Mouse (Mus musculus): ENCODE results near the gene Scn4a. TPM values are rescaled to one million over a fixed set of nuclear protein-coding genes. Genes with fewer than 3 reads are reported as not detected.
A peak's percentile ranks its signal among the peaks of the same experiment; 100 is the strongest.

The Scn4a gene
- total RNA-seq, 2 experiments from 2014 or later = not detected

DNA sequence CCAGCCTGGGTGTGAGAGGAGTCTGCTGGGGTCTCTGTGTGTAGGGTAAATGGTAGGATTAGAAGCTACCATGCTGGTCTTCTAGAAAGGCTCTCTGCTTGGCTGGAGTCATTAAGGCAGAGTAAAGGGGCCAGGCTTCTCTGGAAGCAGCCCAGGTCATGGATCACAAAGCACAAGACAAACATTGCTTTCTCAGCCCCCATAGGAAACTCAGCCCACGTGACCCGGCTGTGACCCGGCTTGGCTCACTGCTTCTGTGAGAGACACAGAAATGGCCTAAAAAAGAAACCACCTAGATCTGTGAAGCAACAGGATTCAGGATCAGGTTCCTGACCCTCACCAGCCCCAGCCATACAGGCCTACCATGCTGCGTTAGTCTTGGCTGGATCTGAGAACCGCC, 28.2 kb downstream of the Scn4a start:
- no peak overlapping the region for H3K27ac ChIP-seq

DNA sequence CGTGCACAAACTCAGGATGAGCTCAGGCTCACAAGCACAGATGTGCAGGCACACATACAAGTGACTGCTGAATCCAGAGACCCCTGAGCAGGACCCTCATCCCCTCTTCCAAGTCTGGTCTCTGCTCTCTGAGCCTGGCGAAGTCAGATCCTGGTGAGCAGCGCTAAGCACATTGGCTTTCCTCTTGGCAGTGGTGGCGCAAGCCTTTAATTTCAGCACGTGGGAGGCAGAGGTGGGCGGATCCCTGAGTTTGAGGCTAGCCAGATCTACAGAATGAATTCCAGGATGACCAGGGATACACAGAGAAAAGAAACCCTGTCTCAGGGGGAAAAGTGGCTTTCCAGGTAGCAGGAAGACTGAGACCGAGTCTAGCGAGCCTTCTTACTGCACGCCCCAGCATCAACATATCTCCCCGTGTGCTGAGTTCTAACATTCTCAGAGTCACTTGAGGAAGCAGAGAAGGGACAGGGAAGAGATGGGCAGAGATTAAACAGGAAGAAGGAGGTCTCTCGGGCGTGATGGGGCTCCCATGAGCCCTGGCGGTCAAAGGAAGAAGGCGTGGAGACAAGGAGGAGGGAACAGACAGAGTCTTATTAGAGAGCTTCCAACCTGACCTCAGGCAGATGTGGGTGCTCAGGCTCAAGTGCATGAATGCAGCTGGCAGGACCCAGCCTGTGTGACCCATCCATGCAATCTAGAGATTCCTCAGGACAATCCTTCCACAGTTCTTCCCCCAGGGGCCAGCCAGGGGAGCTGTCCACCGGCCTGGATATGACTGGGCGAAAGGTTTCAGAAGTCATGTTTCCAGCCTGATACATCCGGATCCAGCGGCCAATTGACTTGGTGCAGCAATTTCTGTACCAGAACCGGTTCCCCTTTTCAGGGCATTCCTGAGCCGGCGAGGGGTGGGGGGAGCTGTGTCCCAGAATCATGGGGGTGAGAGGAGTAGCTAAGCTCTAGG, 34.4 kb downstream of the Scn4a start:
- no peak for TF ChIP-seq CTCF (conservative IDR thresholded peaks at IDR 0.05)
- Histone ChIP-seq H3K27ac (no peak overlapping the region), H3K4me3 (no peak overlapping the region)
- no peak for DNase-seq (ENCODE audit: low spot score in 2 of 2)

More for the DNA sequence above, 28.2 kb downstream of the Scn4a start:
- H3K4me3 ChIP-seq = no peak overlapping the region
- no peak for TF ChIP-seq CTCF (conservative IDR thresholded peaks at IDR 0.05)
- no peak for DNase-seq (ENCODE audit: low spot score in 2 of 2)

GRCm38 (mm10) chr11:106317801-106318200, 35.3 kb downstream of the Scn4a start:
- DNase-seq (ENCODE audit: low spot score in 2 of 2) = no peak
- TF ChIP-seq CTCF (conservative IDR thresholded peaks at IDR 0.05) = no peak
- no peak overlapping the region for H3K27ac ChIP-seq
- no peak overlapping the region for H3K4me3 ChIP-seq

DNA sequence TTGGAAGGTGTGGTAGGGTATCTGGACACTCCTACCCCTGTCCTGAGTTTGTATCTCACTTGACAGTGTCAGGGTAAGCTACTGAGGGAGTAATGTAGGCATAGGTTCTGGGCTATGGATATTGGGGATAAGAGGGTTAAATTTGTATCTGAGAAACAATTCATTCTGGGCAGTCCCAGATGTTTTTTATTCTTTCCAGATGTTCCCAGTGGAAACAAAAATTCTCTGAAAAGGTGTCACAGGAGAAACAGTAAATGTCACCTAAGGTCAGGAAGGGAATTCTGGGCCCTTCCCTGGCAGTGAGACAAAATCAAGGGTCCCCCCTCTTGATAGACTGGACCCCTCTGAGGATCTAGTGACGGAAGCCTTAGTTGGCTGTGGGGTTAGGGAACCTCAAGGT, 36.7 kb downstream of the Scn4a start:
- DNase-seq (ENCODE audit: low spot score in 2 of 2) = no peak
- Histone ChIP-seq H3K27ac (no peak overlapping the region), H3K4me3 (no peak overlapping the region)
- TF ChIP-seq CTCF (conservative IDR thresholded peaks at IDR 0.05) = no peak

DNA sequence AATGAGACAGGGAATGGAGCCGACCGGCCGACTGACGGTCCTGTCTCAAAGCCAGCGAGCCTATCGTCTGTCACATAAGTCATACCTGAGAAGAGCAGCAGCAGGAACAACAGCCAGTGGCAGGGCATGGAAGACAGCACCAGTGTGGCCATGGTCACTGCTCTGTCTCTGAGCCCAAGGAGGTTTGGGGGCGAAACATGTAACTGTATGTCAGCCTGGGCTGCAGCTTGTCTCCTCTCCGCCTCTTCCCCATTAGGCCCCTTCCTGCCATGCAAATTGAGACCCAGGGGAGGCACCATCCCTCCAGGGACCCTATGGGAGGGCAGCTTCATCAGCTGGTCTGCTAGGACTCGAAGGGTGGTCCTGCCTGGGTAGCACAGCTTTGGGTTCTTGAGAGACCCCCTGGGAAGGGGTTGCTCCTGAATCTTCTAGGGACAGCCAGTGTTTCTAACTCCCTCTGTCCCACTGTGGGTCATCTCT, 38.7 kb downstream of the Scn4a start, which contains the start of gene Cd79b:
Gene Cd79b, minus strand, starts transcription at position 430 of the 480 bp plus-strand sequence.
- H3K4me3 ChIP-seq = no peak within 1 kb of the TSS
- TF ChIP-seq CTCF (conservative IDR thresholded peaks at IDR 0.05) = no peak
- H3K27ac ChIP-seq = no peak within 1 kb of the TSS
- DNase-seq (ENCODE audit: low spot score in 2 of 2) = no peak

DNA sequence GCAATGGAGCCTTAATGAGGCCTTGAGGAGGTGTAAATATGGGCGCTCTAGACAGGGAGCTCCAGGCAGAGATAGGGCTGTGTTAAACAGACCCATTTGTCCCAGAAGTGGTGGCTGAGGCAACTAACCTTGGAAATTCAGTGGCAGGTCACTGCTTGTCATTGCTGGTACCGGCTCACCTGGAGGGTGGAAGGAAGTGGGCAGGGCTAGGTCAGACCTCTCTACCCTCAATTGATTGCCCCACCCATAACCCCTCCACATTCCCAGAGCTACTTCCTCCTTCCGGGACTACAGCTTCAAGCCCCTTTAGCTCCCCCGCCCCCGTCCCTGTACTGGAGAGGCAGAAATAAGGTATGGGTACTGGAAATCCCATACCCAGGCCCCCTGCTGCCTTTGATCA, 39.6 kb downstream of the Scn4a start:
- Histone ChIP-seq H3K27ac (no peak overlapping the region), H3K4me3 (no peak overlapping the region)
- DNase-seq (ENCODE audit: low spot score in 2 of 2) = no peak
- TF ChIP-seq CTCF (conservative IDR thresholded peaks at IDR 0.05) = no peak

DNA sequence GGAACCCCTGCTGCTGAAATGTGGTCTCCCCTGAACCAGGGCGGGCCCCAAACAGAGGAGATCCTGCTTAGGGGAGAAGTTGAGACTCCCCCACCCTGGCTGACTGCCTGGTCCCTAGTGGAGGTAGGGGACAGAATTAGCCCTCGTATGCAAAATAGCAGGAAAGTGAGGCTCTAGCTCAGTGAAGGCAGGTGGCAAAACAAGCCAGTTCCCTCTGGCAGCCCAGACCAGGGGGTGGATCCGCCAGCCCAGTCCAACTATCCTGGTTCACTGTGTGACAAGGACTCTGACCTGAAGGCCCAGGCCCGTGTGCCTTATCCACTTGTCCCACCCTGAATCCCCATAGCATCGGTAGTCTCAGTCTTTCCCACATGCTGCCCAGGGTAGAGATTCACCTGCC, 43.0 kb downstream of the Scn4a start:
- DNase-seq (ENCODE audit: low spot score in 2 of 2) = no peak
- Histone ChIP-seq H3K4me3 (no peak overlapping the region), H3K27ac (no peak overlapping the region)
- TF ChIP-seq CTCF (conservative IDR thresholded peaks at IDR 0.05) = no peak

DNA sequence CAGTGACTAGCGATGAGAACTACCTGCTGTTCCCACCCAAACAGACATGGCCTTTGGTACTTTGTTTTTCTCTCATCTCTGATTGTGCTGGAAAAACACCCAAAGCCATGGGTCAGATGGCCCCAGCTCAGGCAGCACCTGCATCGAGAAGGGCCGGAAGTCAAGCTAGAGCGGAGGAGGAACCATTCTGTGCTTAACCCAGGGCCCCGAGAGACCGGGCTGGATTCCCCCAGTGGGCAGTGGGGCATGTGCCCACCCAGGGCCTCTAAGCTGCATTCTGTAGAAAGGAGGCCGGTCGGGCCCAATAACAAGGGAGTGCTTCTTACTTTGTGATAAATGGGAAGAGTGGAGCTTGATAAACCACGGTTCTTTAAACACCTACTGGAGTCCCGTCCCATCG, 44.9 kb downstream of the Scn4a start:
- DNase-seq (ENCODE audit: low spot score in 2 of 2) = no peak
- Histone ChIP-seq H3K27ac (no peak overlapping the region), H3K4me3 (no peak overlapping the region)
- no peak for TF ChIP-seq CTCF (conservative IDR thresholded peaks at IDR 0.05)

GRCm38 (mm10) chr11:106307432-106307831, 45.7 kb downstream of the Scn4a start:
- Histone ChIP-seq H3K4me3 (no peak overlapping the region), H3K27ac (no peak overlapping the region)
- no peak for TF ChIP-seq CTCF (conservative IDR thresholded peaks at IDR 0.05)
- DNase-seq (ENCODE audit: low spot score in 2 of 2) = no peak

DNA sequence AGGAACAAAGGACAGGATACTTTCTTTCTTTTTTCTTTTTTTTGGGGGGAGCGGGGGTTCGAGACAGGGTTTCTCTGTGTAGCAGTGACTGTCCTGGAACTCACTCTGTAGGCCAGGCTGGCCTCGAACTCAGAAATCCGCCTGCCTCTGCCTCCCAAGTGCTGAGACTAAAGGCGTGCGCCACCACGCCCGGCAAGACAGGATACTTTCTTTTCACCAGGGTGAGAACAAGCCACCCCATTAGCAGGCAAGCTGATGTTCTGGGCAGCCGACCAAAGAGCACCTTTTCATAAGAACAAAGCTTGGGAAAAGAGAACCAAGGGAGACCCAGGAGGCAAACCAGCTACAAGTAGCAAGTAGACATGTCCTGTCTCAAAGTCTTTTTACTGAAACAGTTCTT, 46.3 kb downstream of the Scn4a start:
- TF ChIP-seq CTCF (conservative IDR thresholded peaks at IDR 0.05) = no peak
- DNase-seq (ENCODE audit: low spot score in 2 of 2) = no peak
- Histone ChIP-seq H3K27ac (no peak overlapping the region), H3K4me3 (no peak overlapping the region)

GRCm38 (mm10) chr11:106306065-106306385, 47.1 kb downstream of the Scn4a start:
- H3K27ac ChIP-seq = no peak overlapping the region

DNA sequence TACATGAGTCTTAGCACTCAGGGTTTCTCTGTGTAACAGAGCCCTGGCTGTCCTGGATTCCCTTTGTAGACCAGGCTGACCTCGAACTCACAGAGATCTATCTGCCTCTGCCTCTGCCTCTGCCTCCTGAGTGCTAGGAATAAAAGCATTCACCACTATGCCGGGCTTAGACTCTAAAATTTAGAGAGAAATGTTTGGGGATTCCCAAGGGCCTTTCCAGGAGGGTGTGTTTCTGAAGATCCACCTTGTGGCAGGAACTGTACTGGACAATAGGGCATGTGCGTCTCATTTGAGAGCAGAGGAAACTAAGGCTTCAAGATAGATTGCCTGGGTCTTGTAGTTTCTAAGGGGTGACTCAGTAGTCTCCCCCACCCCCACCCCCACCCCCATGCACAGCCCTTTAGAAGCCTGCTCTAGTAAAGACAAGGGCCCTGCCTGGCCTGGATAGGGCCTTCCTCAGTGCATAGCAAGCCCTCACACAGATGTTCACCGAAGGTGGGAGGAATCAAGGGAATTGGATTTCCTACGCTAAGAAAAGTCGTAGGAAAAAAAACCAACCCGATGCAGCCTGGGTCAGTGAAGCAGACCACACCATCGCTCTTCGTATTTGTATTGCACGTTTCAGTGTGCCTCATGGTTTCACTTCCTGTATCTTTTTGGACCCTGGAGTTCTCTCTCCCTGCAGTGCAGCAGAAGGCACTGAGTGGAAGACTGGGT, 47.6 kb downstream of the Scn4a start:
- Histone ChIP-seq H3K4me3 (no peak overlapping the region), H3K27ac (no peak overlapping the region)
- TF ChIP-seq CTCF (conservative IDR thresholded peaks at IDR 0.05) = no peak
- no peak for DNase-seq (ENCODE audit: low spot score in 2 of 2)

More at GRCm38 (mm10) chr11:106306065-106306385, 47.1 kb downstream of the Scn4a start:
- H3K4me3 ChIP-seq = no peak overlapping the region
- TF ChIP-seq CTCF (conservative IDR thresholded peaks at IDR 0.05) = no peak
- DNase-seq (ENCODE audit: low spot score in 2 of 2) = no peak

- H3K4me3 ChIP-seq = no peak overlapping the region
- H3K27ac ChIP-seq = no peak overlapping the region
- peak in 1 of 2 experiments; percentile 53 for DNase-seq (ENCODE audit: low spot score in 2 of 2)
- TF ChIP-seq CTCF (conservative IDR thresholded peaks at IDR 0.05) = peak; percentile 82
Measured at GRCm38 (mm10) chr11:106302634-106303033, 50.5 kb downstream of the Scn4a start.

All from layer of hippocampus, adult 2 months (tissue).